Mouse (Mus musculus) kidney, postnatal 14 days (tissue): ENCODE measurements around the gene Ropn1l.

Experiments
- DNase-seq: peaks from one replicate; pipeline ENCODE4 v3.0.0; 2022; ENCODE audit warnings: mixed read lengths

Gene Ropn1l

GRCm38 (mm10) chr15:31404346-31404745 is 49.2 kb downstream of the Ropn1l start:
- no peak for DNase-seq

- no peak for DNase-seq
These were observed 51.2 kb downstream of the Ropn1l start for GRCm38 (mm10) chr15:31402200-31402892.

GRCm38 (mm10) chr15:31400974-31401373 is 52.6 kb downstream of the Ropn1l start:
- no peak for DNase-seq

- no peak for DNase-seq
These were observed 54.8 kb downstream of the Ropn1l start for GRCm38 (mm10) chr15:31398769-31399168.

GRCm38 (mm10) chr15:31397379-31397778 is 56.2 kb downstream of the Ropn1l start:
- DNase-seq = no peak

- DNase-seq = no peak
These were observed 56.8 kb downstream of the Ropn1l start for GRCm38 (mm10) chr15:31396755-31397154.

- peak; percentile 66 for DNase-seq
These were observed 57.6 kb downstream of the Ropn1l start for GRCm38 (mm10) chr15:31395986-31396385.

- DNase-seq = no peak
These were observed 60.1 kb downstream of the Ropn1l start for GRCm38 (mm10) chr15:31393402-31393801.

GRCm38 (mm10) chr15:31392705-31393104 is 60.8 kb downstream of the Ropn1l start:
- no peak for DNase-seq

GRCm38 (mm10) chr15:31392135-31392534 is 61.4 kb downstream of the Ropn1l start:
- no peak for DNase-seq
